Mouse (Mus musculus): Measurements from ENCODE around the gene Zfp953.

Zfp953 gene

GRCm38 (mm10) chr13:67360131-67360744 is at the start of gene Zfp953, which contains the start of gene Gm28044:
TSS of gene Zfp953 (minus strand) at chr13:67360605.
TSS of gene Gm28044 (minus strand) at chr13:67360536.
- peak; percentile 93 for DNase-seq (ENCODE audit: low read depth, low spot score)

DNA sequence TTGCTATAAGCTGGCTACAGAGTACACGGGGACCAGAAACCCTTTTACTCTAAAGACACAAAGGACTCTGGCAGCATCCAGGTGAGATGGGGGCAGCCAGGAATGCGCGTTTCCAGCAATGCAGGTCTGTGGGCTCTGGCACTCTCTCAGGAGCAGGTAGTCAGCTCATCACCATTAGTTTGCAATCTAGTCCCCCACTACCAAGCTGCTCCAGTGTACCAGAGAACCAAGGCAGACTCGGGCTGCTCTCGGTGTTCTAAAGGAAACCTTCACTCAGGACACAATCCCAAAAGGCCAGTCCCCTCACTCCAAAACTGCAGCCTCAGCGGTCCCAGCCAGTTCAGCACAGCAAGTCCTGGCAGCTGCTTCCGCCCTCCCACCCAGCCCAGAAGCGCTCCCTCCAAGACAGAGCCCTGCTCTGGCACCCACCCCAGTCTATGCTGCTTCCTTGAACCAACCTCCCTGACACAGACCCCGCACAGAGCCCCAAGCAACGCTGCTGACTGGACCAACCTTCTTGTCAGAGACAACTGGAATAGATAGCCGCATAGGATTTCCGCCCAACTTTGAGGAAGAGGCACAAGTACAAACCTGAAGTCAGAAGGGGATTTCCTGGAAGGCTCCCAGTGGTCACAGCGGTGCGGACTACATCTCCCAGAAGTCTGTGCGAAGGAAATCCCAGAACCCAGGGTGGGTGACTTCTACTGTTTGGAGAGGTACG is 38.9 kb upstream of the Zfp953 start, which contains the start of gene Zfp429:
Gene Zfp429 (minus strand): TSS at position 637 of the 721 bp plus-strand sequence.
- DNase-seq (ENCODE audit: low read depth, low spot score): peak; percentile 81

DNA sequence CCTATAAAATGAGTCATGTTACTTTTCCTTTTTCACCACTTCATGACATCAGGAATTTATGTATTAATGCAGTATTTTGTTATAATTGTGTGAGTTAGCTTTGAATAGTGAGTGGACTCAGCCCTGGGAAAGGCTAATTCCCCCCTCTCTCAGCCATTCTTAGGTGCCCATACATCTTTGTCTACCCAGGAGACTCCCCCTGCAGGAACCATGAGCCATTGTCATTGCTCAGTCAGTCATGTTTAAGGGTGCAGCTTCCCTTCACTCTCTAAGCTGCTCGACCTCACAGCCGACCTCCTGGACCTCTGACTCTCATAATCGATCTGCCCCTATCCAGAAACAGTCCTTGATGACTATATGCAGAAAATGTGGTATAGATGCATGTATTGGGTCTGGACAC is 15.8 kb upstream of the Zfp953 start:
- peak; percentile 17 for DNase-seq (ENCODE audit: low read depth, low spot score)

- peak; percentile 89 for DNase-seq (ENCODE audit: low read depth, low spot score)
These were observed 14.9 kb upstream of the Zfp953 start, which contains the start of the genes Gm28041 and Zfp456 for GRCm38 (mm10) chr13:67375050-67375911. TSS of gene Gm28041 (minus strand) at chr13:67375733. TSS of gene Zfp456 (minus strand) at chr13:67375810.

- no peak for DNase-seq (ENCODE audit: low read depth, low spot score)
These were observed 8.6 kb downstream of the Zfp953 start for GRCm38 (mm10) chr13:67351854-67352253.

DNA sequence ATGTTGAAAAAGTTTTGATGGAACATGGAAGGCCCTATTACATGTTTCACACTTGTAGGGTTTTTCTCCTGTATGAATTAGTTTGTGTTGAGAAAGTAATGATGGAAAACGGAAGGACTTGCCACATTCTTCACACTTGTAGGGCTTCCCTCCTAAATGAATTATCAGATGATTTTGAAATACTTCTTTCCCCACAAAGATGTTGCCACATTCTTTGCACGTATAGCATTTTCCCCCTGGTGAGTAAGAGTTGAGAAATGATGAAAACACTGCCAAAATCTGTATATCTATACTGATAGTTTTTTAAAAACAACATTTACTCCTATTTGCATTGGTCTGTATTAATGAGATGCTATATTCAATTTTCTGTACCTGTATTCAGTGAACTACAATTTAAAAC is 17.0 kb downstream of the Zfp953 start:
- no peak for DNase-seq (ENCODE audit: low read depth, low spot score)

GRCm38 (mm10) chr13:67332877-67333276 is 27.5 kb downstream of the Zfp953 start:
- no peak for DNase-seq (ENCODE audit: low read depth, low spot score)

DNA sequence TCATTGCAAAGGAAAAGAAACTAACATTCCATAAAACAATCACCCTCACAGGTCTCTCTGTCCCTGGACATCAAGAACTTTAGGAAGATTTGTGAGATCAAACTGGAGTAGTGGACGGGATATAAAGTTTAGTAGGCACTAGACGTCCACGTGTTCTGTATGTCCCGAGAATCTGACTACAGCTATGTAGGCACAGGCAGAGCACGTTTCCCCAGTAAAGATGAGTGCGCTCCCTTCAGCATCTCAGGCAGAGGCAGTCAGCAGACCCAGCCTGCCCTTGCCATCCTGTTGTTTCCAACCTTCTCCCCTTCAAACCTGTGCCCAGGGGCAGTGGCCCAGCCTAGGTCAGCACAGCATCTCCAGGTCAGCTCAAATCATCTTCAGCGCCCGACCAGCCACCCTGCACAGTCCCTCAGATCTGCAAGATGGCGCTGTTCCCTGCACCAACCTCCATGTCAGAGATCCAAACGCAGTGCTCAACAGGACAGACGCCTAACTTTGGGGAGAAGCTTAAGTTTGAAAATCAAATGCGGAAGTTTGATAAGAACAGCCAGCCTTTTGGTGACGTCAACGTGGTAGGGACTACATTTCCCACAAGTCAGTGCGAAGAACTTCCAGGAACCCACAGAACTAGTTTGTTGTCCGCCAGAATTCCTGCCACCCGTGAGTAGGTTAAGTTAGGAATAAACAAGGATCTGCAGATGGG is 28.2 kb downstream of the Zfp953 start, which contains the start of gene Zfp595:
Gene Zfp595 (minus strand): TSS at position 552 of the 706 bp plus-strand sequence.
- DNase-seq (ENCODE audit: low read depth, low spot score): peak; percentile 97

DNA sequence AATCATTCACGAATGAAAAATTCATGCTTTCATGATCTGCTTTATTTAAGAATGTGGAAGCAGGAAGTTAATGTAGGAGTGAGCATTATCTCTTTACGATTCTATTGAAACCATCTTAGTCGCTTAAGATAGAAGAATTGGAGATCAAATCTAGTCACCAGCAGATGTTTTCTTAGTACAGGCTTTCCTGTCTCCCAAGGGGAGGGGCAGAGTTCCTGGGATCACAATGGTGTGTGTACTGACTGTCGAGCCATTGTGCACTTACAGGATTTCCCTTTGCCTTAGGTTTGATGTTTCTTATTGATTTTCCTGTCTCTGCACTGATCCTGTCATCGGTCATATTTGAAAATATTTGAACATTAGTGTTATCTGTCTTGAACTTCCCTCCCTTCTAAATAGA is 53.7 kb downstream of the Zfp953 start:
- peak; percentile 19 for DNase-seq (ENCODE audit: low read depth, low spot score)

DNA sequence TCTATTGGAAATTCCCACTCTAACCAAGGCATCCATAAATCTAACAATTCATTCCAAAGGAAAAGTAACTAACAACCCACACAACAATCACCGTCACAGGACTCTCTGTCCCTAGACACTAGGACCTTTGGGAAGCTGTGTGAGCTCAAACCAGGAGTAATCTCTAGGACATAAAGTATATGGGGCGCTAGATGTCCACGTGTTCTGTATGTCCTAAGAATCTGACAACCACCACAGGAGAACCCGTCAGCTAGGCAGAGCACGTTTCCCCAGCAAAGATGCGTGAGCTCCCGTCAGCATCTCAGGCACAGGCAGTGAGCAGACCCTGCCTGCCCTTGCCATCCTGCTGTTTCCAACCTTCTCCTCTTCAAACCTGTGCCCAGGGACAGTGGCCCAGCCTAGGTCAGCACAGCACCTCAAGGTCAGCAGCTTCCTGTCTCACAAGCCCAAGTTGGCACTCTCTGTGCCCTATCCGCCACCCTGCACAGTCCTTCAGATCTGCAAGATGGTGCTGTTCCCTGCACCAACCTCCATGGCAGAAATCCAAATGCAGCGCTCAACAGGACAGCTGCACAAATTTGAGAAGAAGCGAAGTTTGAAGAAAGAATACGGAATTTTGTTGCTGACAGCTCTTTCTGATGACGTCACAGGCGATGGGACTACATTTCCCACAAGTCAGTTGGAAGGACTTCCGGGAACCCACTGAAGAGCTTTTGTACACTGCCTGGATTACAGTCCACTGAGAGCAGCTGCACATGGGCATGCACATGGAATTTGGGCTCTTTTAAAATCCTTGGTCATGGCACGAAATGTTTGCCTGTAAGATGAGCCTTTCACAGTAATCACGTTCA is 54.4 kb downstream of the Zfp953 start, which contains the start of gene Zfp457:
Gene Zfp457 (minus strand): TSS at position 664 of the 851 bp plus-strand sequence.
- DNase-seq (ENCODE audit: low read depth, low spot score): peak; percentile 94

Data from 3T3-L1 (cell line).